Mouse (Mus musculus) hindbrain, postnatal 0 days (tissue): Measurements from ENCODE around the gene Pnpla3. TPM values are rescaled to one million over a fixed set of nuclear protein-coding genes. Genes with fewer than 3 reads are reported as not detected.

Source experiments
- ATAC-seq: fragments of 200-750 bp; cut with Nextera tagmentation; 2 replicates; pipeline ENCODE4 v1.8.0; 2017; ENCODE audit warnings: mild to moderate bottlenecking, moderate TSS enrichment, moderate library complexity
- DNase-seq: peaks from one replicate; pipeline ENCODE4 v3.0.0-alpha.2; 2015; ENCODE audit warnings: low spot score
- H3K27ac ChIP-seq: fragments of 300-500 bp; sonication (generic); 2 replicates; pipeline ENCODE4 v1.5.1; 2014; ENCODE audit warnings: mild to moderate bottlenecking
- H3K27me3 ChIP-seq: fragments of 300-500 bp; sonication (generic); 2 replicates; pipeline ENCODE4 v1.6.1; 2014; ENCODE audit warnings: low read length, mixed read lengths; ENCODE audit not compliant: insufficient read depth
- H3K36me3 ChIP-seq: fragments of 300-500 bp; sonication (generic); 2 replicates; pipeline ENCODE4 v1.6.1; 2014; ENCODE audit warnings: low read length, mixed read lengths; ENCODE audit not compliant: insufficient read depth
- H3K4me1 ChIP-seq: fragments of 300-500 bp; sonication (generic); 2 replicates; pipeline ENCODE4 v1.6.1; 2014; ENCODE audit warnings: antibody characterized with exemption, low read length, mixed read lengths; ENCODE audit not compliant: insufficient read depth
- H3K4me2 ChIP-seq: fragments of 300-500 bp; sonication (generic); 2 replicates; pipeline ENCODE4 v1.6.1; 2014; ENCODE audit warnings: low read depth, mild to moderate bottlenecking, low read length, moderate library complexity, mixed read lengths
- H3K4me3 ChIP-seq: fragments of 300-500 bp; sonication (generic); 2 replicates; pipeline ENCODE4 v1.5.1; 2014; ENCODE audit warnings: low read length
- H3K9ac ChIP-seq: fragments of 300-500 bp; sonication (generic); replicated peaks from 2 replicates; pipeline ENCODE4 v1.6.1; 2014; ENCODE audit warnings: mild to moderate bottlenecking, low read length, moderate library complexity, mixed read lengths
- H3K9me3 ChIP-seq: fragments of 300-500 bp; sonication (generic); 2 replicates; pipeline ENCODE4 v1.6.1; 2016; ENCODE audit warnings: low read length, mixed read lengths
- CTCF ChIP-seq: IDR thresholded peaks from 2 replicates; pipeline ENCODE4 v1.5.1; 2016; ENCODE audit warnings: antibody characterized with exemption, control low read depth, low read depth
- WGBS: fragments of 180-500 bp; shearing (Covaris S2); extraction: QIAGEN DNeasy Blood & Tissue Kit; methylation state at CpG from one replicate; pipeline ENCODE4 v1.1.7; 2014; 5-methylcytosine and 5-hydroxymethylcytosine counted together
- polyA plus RNA-seq: library from polyadenylated mRNA; unstranded; fragments of >200 nt; fragmentation: Nextera tagmentation; extraction: Ambion mirVana; gene quantifications from 2 replicates; pipeline ENCODE4 v1.2.1, GENCODE M21; 2015
- total RNA-seq: library from RNA; depleted of rRNA; stranded (reverse); fragments of >200 nt; gene quantifications from 2 replicates; pipeline ENCODE4 v1.2.3, GENCODE M21; 2014; rRNA removed

Gene Pnpla3
- total RNA-seq (7.4 and 15.4 TPM in 2 replicates), polyA plus RNA-seq (6.2 and 7.9 TPM in 2 replicates)

DNA sequence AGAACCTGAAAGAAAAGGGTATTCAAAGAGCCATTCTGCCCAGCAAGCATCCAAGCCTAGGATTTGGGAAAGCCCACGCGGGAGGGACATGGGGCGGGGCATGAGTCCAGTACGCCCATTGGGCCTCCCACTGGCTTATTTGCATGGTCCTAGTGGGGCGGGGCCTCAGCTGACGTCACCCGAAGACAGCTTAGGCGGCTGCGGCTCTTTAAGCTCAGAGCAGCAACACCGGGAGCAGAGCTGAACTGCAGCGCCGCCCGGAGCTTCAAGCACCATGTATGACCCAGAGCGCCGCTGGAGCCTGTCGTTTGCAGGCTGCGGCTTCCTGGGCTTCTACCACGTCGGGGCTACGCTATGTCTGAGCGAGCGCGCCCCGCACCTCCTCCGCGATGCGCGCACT, at the start of gene Pnpla3:
TSS of gene Pnpla3 (plus strand) at position 238 of the 400 bp plus-strand sequence.
- under 1% methylated on average over 26 of the region's 28 CpGs for WGBS
- ATAC-seq, result peak; percentile 97

DNA sequence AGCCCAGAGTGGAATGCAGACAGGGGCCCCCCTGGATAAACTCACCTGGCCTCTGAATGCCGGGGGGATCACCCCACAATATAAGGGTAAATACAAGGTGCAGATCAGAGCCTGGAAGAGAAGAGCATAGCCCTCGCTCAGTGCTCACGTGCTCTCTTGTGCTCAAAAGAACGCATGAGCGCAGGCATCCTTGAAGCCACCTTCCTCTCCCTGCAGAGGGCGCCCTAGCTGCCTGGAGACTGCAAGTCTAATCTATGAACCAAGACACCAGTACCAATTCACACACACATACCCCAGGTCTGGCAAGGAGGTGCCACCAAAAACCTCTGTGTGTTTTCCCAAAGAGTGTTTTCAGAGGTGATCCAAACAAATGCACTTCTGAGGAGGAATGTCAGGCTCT, 47.0 kb upstream of the Pnpla3 start:
- WGBS, result 28% methylated on average over 6 of the region's 6 CpGs
- Histone ChIP-seq H3K9me3 (no peaks in the 10 kb centered on the region), H3K4me1 (no peaks in the 10 kb centered on the region), H3K36me3 (no peaks in the 10 kb centered on the region), H3K9ac (no peak overlapping the region), H3K4me2 (no peak overlapping the region), H3K4me3 (no peak overlapping the region), H3K27ac (no peak overlapping the region), H3K27me3 (no peaks in the 10 kb centered on the region)
- DNase-seq (peak; percentile 60), ATAC-seq (no peak)
- peak; percentile 71 for TF ChIP-seq CTCF

More for the DNA sequence above, at the start of gene Pnpla3:
- peak within 1 kb of the TSS; percentile 95 for H3K4me2 ChIP-seq
- H3K9me3 ChIP-seq, result no peaks in the 10 kb centered on the region
- peak within 1 kb of the TSS; percentile 62 for H3K4me3 ChIP-seq
- H3K27ac ChIP-seq, result peak within 1 kb of the TSS; percentile 89
- H3K27me3 ChIP-seq, result no peaks in the 10 kb centered on the region
- DNase-seq, result peak; percentile 99
- TF ChIP-seq CTCF, result peak; percentile 53
- H3K9ac ChIP-seq, result peak within 1 kb of the TSS; percentile 76
- H3K4me1 ChIP-seq, result peaks cover 14% of the 10 kb centered on the region
- H3K36me3 ChIP-seq, result no peaks in the 10 kb centered on the region

- Histone ChIP-seq H3K4me2 (no peak overlapping the region), H3K4me1 (no peaks in the 10 kb centered on the region), H3K36me3 (no peaks in the 10 kb centered on the region), H3K27me3 (no peaks in the 10 kb centered on the region), H3K9me3 (no peaks in the 10 kb centered on the region), H3K27ac (no peak overlapping the region), H3K4me3 (no peak overlapping the region), H3K9ac (no peak overlapping the region)
- ATAC-seq (no peak), DNase-seq (no peak)
- 73% methylated on average over 7 of the region's 7 CpGs for WGBS
- TF ChIP-seq CTCF, result no peak
Observed at GRCm38 (mm10) chr15:84121036-84121435, 46.6 kb upstream of the Pnpla3 start.

DNA sequence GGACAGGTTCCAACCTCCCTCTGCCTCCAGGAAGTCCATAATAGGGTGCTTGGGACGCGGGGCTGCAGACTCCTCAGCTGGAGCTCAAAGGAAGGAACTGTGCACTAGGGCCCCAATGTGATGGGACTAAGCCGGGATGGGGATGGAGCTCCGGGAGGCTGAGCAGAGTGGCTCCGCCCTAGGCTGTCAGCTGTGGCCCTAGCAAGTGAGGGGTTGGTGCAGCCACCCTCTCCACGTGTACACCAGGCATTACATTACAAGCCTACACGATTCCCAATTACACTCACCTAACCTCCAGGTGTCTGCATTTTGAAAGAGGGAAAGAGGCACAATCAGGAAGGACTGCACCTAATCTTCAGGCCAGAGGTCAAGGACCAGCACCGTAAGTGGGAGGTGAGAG, 44.6 kb upstream of the Pnpla3 start, which contains the start of gene Pnpla5:
TSS of gene Pnpla5 (minus strand) at position 101 of the 400 bp plus-strand sequence.
- ATAC-seq (no peak), DNase-seq (no peak)
- Histone ChIP-seq H3K27ac (no peak within 1 kb of the TSS), H3K4me2 (no peak within 1 kb of the TSS), H3K9me3 (no peaks in the 10 kb centered on the region), H3K27me3 (no peaks in the 10 kb centered on the region), H3K4me1 (no peaks in the 10 kb centered on the region), H3K4me3 (no peak within 1 kb of the TSS), H3K9ac (no peak within 1 kb of the TSS), H3K36me3 (no peaks in the 10 kb centered on the region)
- TF ChIP-seq CTCF, result no peak
- 72% methylated on average over 8 of the region's 8 CpGs for WGBS

GRCm38 (mm10) chr15:84124086-84124485, 43.6 kb upstream of the Pnpla3 start:
- DNase-seq (no peak), ATAC-seq (no peak)
- Histone ChIP-seq H3K9ac (no peak overlapping the region), H3K4me2 (no peak overlapping the region), H3K27ac (no peak overlapping the region), H3K9me3 (no peaks in the 10 kb centered on the region), H3K27me3 (no peaks in the 10 kb centered on the region), H3K4me1 (no peaks in the 10 kb centered on the region), H3K36me3 (no peaks in the 10 kb centered on the region), H3K4me3 (no peak overlapping the region)
- 72% methylated on average over 7 of the region's 7 CpGs for WGBS
- peak; percentile 31 for TF ChIP-seq CTCF

GRCm38 (mm10) chr15:84126447-84126846, 41.2 kb upstream of the Pnpla3 start:
- WGBS, result 76% methylated on average over 4 of the region's 4 CpGs
- H3K4me3 ChIP-seq, result no peak overlapping the region
- no peak for ATAC-seq
- H3K9me3 ChIP-seq, result no peaks in the 10 kb centered on the region
- no peak for TF ChIP-seq CTCF
- H3K27ac ChIP-seq, result no peak overlapping the region
- no peak overlapping the region for H3K9ac ChIP-seq
- DNase-seq, result no peak
- H3K27me3 ChIP-seq, result no peaks in the 10 kb centered on the region
- H3K36me3 ChIP-seq, result no peaks in the 10 kb centered on the region
- no peak overlapping the region for H3K4me2 ChIP-seq
- H3K4me1 ChIP-seq, result no peaks in the 10 kb centered on the region

GRCm38 (mm10) chr15:84126871-84127270, 40.8 kb upstream of the Pnpla3 start:
- WGBS, result 41% methylated on average over 5 of the region's 5 CpGs
- H3K4me1 ChIP-seq, result no peaks in the 10 kb centered on the region
- TF ChIP-seq CTCF, result peak; percentile 32
- no peak overlapping the region for H3K4me3 ChIP-seq
- no peak overlapping the region for H3K4me2 ChIP-seq
- H3K27ac ChIP-seq, result no peak overlapping the region
- ATAC-seq (no peak), DNase-seq (no peak)
- no peaks in the 10 kb centered on the region for H3K9me3 ChIP-seq
- no peaks in the 10 kb centered on the region for H3K27me3 ChIP-seq
- no peak overlapping the region for H3K9ac ChIP-seq
- H3K36me3 ChIP-seq, result no peaks in the 10 kb centered on the region
